Mouse (Mus musculus) thymus, adult 2 months (tissue): ENCODE results near the gene Cand2. TPM values are rescaled to one million over a fixed set of nuclear protein-coding genes. Genes with fewer than 3 reads are reported as not detected.

Source experiments
- DNase-seq: peaks from one replicate; pipeline ENCODE4 v3.0.0; 2021
- H3K27ac ChIP-seq: fragments of 200-500 bp; 2 replicates; pipeline ENCODE4 v1.5.1; 2012; ENCODE audit warnings: low read length, control low read depth; ENCODE audit not compliant: control insufficient read depth, insufficient read depth
- H3K27me3 ChIP-seq: fragments of 200-500 bp; 2 replicates; pipeline ENCODE4 v1.6.1; 2012; ENCODE audit warnings: mild to moderate bottlenecking, low read length, moderate library complexity, mixed read lengths; ENCODE audit not compliant: control insufficient read depth, insufficient read depth
- H3K36me3 ChIP-seq: fragments of 200-500 bp; 2 replicates; pipeline ENCODE4 v1.6.1; 2012; ENCODE audit warnings: mild to moderate bottlenecking, low read length, moderate library complexity; ENCODE audit not compliant: control insufficient read depth, insufficient read depth
- H3K4me1 ChIP-seq: fragments of 200-500 bp; replicated peaks from 2 replicates; pipeline ENCODE4 v1.6.1; 2012; ENCODE audit warnings: low read length; ENCODE audit not compliant: control insufficient read depth, insufficient read depth
- H3K4me3 ChIP-seq: fragments of 200-500 bp; 2 replicates; pipeline ENCODE4 v1.5.1; 2012; ENCODE audit warnings: mild to moderate bottlenecking, low read length, control low read depth, moderate library complexity; ENCODE audit not compliant: control insufficient read depth, insufficient read depth
- CTCF ChIP-seq: fragments of 200-500 bp; IDR thresholded peaks from 2 replicates; pipeline ENCODE4 v1.5.1; 2012; ENCODE audit warnings: mild to moderate bottlenecking, control low read depth, low read length, moderate library complexity, borderline replicate concordance; ENCODE audit not compliant: control insufficient read depth, poor library complexity, insufficient read depth; ENCODE audit errors: extremely low read depth
- POLR2A ChIP-seq: fragments of 200-500 bp; IDR thresholded peaks from 2 replicates; pipeline ENCODE4 v1.6.1; 2012; ENCODE audit warnings: mild to moderate bottlenecking, low read length, control low read depth, moderate library complexity; ENCODE audit not compliant: control insufficient read depth, poor library complexity, insufficient read depth; ENCODE audit errors: extremely low read depth
- WGBS: fragments of 180-500 bp; shearing (Covaris S2); methylation state at CpG from one replicate; pipeline ENCODE4 v1.1.7; 2018; 5-methylcytosine and 5-hydroxymethylcytosine counted together
- polyA plus RNA-seq: library from polyadenylated mRNA; depleted of rRNA; stranded (reverse); fragments of >200 nt; gene quantifications from 2 replicates; pipeline ENCODE4 v1.2.3, GENCODE M21; 2012; rRNA removed

Cand2 gene
- polyA plus RNA-seq = 16.8 and 19.5 TPM in 2 replicates

DNA sequence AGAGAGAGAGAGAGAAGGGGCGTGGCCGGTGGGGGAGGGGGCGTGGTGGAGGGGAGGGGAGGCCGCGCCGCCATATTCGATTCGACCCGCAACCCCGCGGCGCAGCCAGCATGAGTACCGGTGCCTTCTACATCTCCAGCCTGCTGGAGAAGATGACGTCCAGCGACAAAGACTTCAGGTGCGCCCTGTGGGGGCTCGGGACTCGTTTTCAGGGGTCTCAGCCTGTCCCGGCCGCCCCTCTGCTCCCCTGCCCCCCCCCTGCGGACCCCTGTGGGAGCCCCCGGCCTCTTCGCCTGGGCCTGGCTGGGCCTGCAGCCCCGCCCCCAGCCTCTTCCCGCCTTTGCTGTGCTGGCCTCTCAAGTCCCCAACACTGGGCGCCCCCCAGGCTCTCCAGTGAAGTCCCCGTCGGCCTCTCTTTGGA, at the start of gene Cand2:
Cand2 (plus strand) TSS at position 38 of the 421 bp plus-strand sequence.
- peak; percentile 59 for DNase-seq
- TF ChIP-seq POLR2A = no peak
- no peak for TF ChIP-seq CTCF
- Histone ChIP-seq H3K4me3 (peak within 1 kb of the TSS; percentile 50), H3K4me1 (peaks cover 24% of the 10 kb centered on the region), H3K27me3 (no peaks in the 10 kb centered on the region), H3K36me3 (no peaks in the 10 kb centered on the region), H3K27ac (no peak within 1 kb of the TSS)
- 1% methylated on average over 19 of the region's 28 CpGs for WGBS

DNA sequence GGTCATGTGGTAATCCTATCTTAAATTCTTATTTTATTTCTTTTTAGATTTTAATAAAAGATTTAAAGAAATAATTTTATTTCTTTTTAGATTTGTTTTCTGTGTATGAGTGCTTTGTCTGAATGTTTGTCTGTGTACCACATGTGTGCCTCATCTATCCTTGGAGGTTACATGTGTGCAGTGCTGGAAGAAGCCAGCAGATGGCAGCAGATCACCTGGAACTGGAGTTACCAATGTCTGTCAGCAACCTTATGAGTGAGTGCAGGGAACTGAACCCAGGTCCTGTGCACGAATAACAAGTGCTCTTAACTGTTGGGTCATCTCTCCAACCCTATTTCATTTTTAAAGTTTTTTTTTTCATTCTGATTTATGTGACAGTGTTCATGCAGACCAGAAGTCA, 47.2 kb upstream of the Cand2 start:
- no peaks in the 10 kb centered on the region for H3K4me1 ChIP-seq
- no peaks in the 10 kb centered on the region for H3K27me3 ChIP-seq
- H3K27ac ChIP-seq = no peak overlapping the region
- no peaks in the 10 kb centered on the region for H3K36me3 ChIP-seq
- TF ChIP-seq POLR2A = no peak
- no peak for TF ChIP-seq CTCF
- 91% methylated on average over 1 of the region's 1 CpGs for WGBS
- peak; percentile 75 for DNase-seq
- no peak overlapping the region for H3K4me3 ChIP-seq

DNA sequence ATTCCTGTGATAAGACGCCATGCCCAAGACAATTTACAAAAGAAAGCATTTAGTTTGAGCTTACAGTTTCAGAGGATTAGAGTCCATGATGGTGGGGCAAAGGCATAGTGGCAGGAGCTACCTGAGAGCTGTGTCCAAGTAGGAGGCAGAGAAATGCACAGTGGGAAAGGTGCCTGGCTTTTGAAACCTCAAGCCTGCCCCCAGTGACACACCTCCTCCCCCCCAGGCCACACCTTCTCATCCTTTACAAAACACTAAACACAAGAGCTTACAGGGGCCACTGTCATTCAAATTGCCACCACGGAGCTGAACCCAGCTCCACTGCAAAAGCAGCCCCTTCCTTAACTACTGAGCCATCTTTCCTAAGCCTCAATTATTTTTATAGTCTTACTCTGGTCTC, 46.8 kb upstream of the Cand2 start:
- WGBS = 96% methylated on average over 2 of the region's 2 CpGs
- H3K4me3 ChIP-seq = no peak overlapping the region
- H3K27me3 ChIP-seq = no peaks in the 10 kb centered on the region
- TF ChIP-seq POLR2A (no peak), CTCF (no peak)
- no peaks in the 10 kb centered on the region for H3K4me1 ChIP-seq
- H3K27ac ChIP-seq = no peak overlapping the region
- H3K36me3 ChIP-seq = no peaks in the 10 kb centered on the region
- no peak for DNase-seq

DNA sequence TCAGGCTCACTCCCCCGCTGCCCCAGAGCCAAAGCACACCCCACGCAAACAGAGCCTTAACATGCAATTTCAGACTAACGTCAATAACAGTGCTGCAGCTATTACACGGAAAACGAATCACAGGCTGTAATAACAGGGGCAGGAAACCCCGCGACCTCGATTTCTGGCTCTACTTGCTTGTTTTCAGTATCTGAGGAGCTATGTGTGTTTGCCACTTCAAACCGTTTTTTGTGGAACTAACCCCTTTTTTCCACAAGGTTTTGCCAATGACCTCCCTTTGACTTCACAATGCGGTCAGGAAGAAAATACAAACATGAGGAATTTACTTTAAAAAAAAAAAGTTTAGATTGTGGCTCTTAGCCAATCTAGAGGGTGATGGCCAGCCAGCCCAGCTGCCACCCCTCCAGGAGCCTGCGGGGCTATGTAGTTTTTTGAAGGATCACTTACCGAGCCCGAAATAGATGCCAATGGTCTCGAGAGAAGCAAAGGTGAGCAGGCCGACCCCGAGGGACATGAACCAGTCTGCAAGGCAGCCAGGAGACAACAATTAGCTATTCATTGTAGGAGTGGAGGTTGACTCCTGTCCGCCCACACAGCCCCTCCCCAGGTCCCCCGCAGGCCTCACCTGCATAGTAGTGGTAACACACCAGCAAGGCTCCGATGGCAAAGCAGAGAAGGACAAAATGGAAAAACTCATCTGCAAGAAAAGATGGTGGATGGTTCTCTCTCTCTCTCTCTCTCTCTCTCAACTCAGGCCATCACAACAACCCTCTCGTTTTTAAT, 43.6 kb upstream of the Cand2 start:
- no peak overlapping the region for H3K27ac ChIP-seq
- H3K36me3 ChIP-seq = no peaks in the 10 kb centered on the region
- WGBS = 80% methylated on average over 20 of the region's 20 CpGs
- H3K27me3 ChIP-seq = no peaks in the 10 kb centered on the region
- TF ChIP-seq CTCF = no peak
- H3K4me1 ChIP-seq = no peaks in the 10 kb centered on the region
- H3K4me3 ChIP-seq = no peak overlapping the region
- no peak for DNase-seq

DNA sequence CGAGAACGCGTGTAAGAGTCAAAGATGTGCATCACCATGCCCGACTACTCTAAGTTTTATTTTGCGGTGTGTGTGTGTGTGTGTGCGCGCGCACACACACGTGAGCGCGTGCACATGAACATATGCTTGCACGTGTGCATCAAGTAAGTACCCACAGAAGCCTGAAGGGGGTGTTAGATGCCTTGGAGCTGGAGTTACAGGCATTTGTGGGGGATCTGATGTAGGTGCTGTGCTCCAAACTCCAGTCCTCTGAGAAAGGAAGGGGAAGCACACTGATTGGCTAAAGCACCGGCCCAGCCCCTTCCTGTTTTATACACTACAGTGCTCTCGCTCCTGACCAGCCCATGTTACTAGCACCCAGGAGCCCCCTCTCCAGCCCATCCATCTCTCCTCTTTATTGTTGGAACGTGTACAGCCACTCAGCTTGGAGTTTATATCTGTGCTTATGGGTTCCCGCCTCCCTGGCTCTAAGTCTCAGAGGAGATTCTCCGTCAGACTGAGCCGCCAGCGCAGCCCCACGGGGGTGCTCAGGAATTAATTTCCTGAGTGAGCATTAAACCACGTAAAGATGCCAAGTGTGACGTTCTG, 41.9 kb upstream of the Cand2 start:
- no peak for DNase-seq
- Histone ChIP-seq H3K4me1 (no peaks in the 10 kb centered on the region), H3K27me3 (no peaks in the 10 kb centered on the region), H3K36me3 (no peaks in the 10 kb centered on the region), H3K4me3 (no peak overlapping the region), H3K27ac (no peak overlapping the region)
- no peak for TF ChIP-seq CTCF
- TF ChIP-seq POLR2A = no peak
- WGBS = 96% methylated on average over 22 of the region's 22 CpGs

DNA sequence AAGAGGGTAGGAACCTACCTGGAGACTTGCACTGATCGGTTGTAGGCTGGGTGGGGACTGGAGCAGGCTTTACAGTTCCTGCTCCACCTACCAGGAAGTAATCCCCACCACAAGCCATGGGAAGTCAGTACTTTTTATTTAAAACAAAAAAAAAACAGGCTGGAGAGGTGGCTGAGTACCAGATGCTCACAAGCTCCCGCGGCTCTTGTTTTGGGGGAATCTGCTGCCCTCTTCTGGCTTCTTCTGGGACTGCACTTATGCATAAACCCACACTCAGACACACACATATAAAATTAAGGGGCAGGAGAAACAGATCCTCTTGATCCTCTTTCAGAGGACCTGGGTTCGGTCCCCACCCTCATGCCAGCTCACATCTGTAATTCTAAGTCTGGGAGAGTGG, 39.4 kb upstream of the Cand2 start:
- Histone ChIP-seq H3K27ac (no peak overlapping the region), H3K27me3 (no peaks in the 10 kb centered on the region), H3K36me3 (no peaks in the 10 kb centered on the region), H3K4me1 (no peaks in the 10 kb centered on the region), H3K4me3 (no peak overlapping the region)
- 80% methylated on average over 4 of the region's 4 CpGs for WGBS
- peak; percentile 24 for DNase-seq
- TF ChIP-seq CTCF (no peak), POLR2A (no peak)
